Mouse (Mus musculus): ENCODE measurements at regions not wholly inside any gene's neighbourhood (a gene's known extent, or its start where the extent isn't known, plus 50 kb on each side); places are given as distances from the start of the nearest gene placed in this dataset.

DNA sequence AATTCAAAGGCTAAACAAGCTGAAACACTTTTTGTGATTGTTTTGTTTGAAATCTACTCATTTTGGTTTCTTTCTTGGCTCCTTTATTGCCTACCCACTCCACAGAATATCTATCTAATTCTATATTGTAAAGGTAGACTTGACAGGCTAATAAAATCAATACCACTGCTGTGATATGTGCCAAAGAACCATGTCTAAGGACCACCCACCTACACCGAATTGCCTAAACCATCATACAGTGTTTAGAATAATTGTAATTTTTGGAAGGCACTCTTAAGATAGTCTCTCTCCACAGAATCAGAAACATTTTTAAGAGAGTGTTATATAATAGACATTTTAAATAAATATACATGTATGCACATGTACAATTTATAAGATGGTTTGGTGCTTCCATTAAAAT, 587.6 kb upstream of the Pou3f3 start:
- no peak for TF ChIP-seq CTCF (IDR thresholded peaks at IDR 0.05)
- CTCF ChIA-PET, result no interaction called here
- H3K27me3 ChIP-seq, result no peaks in the 10 kb centered on the region
- POLR2A ChIA-PET, result no interaction called here
- no peak for ATAC-seq
- no peak for DNase-seq (ENCODE audit: low read depth, low spot score)
- in situ Hi-C loops (cut with MboI; ENCODE audit: low pct_unique_long_range_greater_than_20kb), result no loop called here

DNA sequence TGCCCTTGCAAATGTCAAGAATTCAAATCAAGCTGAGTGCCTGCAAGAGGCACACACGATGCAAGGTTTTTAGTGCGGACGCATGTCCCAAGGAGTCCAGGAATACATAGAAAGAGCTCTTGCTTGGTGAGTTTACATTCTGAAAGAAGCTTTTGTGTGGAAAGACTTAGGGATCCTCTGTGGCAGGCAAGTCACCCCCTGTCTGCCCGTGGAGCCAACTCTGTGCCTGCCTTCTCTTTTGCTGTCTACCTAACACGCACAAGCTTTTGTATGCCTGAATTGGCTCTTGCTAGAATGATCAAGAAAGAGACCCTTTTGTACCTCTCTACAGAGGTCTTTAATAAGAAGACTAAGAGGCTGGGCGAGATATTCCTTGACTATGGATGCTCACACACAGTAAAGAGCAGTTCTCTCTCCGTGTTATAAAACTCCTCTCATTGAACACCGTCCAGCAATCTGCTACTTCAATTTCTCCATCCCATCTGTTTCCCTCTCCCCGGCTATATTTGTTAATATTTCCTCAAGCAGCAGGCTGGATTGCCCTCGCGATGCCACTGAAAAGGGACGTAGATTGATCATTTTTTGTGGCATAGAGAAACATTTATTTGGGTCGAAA, 543.3 kb upstream of the Pou3f3 start:
- TF ChIP-seq CTCF (IDR thresholded peaks at IDR 0.05), result no peak
- ChIA-PET CTCF (no interaction called here), POLR2A (no interaction called here)
- ATAC-seq (no peak), DNase-seq (ENCODE audit: low read depth, low spot score) (no peak)
- in situ Hi-C loops (cut with MboI; ENCODE audit: low pct_unique_long_range_greater_than_20kb), result no loop called here
- no peaks in the 10 kb centered on the region for H3K27me3 ChIP-seq

DNA sequence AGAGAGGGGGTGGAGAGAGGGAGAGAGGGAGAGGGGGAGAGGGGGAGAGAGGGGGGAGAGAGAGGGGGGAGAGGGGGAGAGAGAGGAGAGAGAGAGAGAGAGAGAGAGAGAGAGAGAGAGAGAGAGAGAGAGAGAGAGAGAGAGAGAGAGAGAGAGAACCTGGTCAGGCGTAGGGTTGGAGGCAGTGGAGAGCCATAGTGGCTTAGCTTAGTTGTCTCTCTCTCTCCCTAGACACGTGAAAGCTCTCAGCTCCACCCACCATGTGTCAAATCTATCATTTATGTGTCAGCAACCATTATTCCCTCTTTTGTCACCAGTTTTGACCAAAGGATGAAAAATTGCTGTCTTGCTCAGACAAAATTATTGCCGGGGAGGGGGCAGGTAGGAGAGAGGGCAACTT, 542.7 kb upstream of the Pou3f3 start:
- CTCF ChIA-PET, result no interaction called here
- no peak for TF ChIP-seq CTCF (IDR thresholded peaks at IDR 0.05)
- H3K27me3 ChIP-seq, result no peaks in the 10 kb centered on the region
- DNase-seq (ENCODE audit: low read depth, low spot score) (no peak), ATAC-seq (no peak)
- in situ Hi-C loops (cut with MboI; ENCODE audit: low pct_unique_long_range_greater_than_20kb), result no loop called here
- POLR2A ChIA-PET, result no interaction called here

DNA sequence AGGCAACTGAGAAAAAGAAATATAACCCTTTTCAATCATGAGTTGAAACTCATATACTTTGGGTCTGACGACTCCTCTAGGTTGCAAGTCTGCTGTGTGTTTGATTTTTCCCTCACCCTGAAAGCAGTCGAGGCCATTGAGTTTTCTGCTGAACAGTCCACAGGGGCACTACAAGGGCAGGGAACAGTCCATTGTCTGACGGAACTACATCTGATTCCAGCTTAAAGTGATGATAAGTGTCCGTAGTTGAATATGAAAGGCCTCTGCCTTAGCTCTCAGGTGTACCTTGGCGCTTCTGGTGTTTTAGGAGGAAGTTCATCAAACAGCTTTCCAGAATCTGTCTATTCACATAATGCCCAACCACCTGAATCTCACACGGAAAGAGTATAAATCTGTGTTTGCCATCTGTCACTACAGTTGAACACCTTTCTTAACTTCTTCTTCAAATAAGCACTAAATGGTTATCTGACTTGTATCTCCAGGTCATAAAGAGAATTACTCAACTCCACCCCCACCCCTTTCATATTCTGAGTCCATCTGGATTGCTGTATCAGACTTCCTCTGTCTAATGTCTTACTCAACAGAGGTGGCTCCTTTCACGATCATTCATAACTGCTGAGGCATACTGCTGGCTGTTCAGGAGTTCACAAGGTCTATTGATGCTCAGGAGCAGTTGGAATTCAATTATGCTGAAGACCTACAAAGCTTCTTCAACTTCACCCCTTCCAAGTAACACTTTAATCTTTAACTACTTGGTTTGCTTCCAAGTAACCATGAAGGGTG, 527.6 kb upstream of the Pou3f3 start:
- in situ Hi-C loops (cut with MboI; ENCODE audit: low pct_unique_long_range_greater_than_20kb), result no loop called here

DNA sequence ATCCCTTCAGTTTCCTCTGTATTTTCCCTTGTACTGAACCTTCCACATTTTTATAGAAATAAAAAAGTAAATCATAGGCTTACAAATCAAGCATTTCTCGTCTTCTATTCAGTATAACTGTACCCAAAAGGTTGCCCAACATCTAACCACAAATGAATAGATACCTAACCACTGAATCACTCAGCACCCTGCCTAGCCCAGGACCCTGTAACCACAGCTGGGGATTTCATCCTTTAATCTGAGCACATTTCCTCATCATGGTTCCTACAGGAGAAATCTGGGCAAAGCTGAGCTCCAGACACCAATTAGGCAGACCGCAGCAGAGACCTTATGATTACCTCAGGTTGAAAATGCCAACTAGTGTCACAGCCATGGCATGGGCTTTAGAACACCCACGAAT, 526.1 kb upstream of the Pou3f3 start:
- ChIA-PET CTCF (no interaction called here), POLR2A (no interaction called here)
- H3K27me3 ChIP-seq, result no peaks in the 10 kb centered on the region
- in situ Hi-C loops (cut with MboI; ENCODE audit: low pct_unique_long_range_greater_than_20kb), result no loop called here
- DNase-seq (ENCODE audit: low read depth, low spot score) (peak; percentile 93), ATAC-seq (peak; percentile 86)
- no peak for TF ChIP-seq CTCF (IDR thresholded peaks at IDR 0.05)

More for the DNA sequence above, 527.6 kb upstream of the Pou3f3 start:
- no peak for TF ChIP-seq CTCF (IDR thresholded peaks at IDR 0.05)
- ATAC-seq (no peak), DNase-seq (ENCODE audit: low read depth, low spot score) (no peak)
- H3K27me3 ChIP-seq, result no peaks in the 10 kb centered on the region
- ChIA-PET CTCF (no interaction called here), POLR2A (no interaction called here)

DNA sequence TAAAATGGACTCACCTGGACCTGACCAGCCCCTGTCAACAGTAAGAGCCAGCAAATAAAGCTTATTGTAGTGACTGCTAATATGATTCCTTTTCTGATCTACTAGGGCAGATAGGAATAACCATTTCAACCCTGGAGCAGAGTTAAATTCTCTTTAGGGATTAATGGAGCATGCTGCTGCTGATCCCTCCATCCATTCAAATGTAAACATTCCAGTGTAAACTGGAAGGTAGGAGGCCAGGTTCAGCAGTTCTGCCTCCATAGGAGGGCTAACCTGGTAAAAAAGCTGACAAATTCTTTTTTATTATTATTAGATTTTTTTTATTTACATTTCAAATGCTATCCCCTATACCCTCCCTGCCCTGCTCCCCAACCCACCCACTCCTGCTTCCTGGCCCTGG, 509.3 kb upstream of the Pou3f3 start:
- TF ChIP-seq CTCF (IDR thresholded peaks at IDR 0.05), result no peak
- POLR2A ChIA-PET, result no interaction called here
- in situ Hi-C loops (cut with MboI; ENCODE audit: low pct_unique_long_range_greater_than_20kb), result no loop called here
- ATAC-seq (no peak), DNase-seq (ENCODE audit: low read depth, low spot score) (no peak)
- H3K27me3 ChIP-seq, result no peaks in the 10 kb centered on the region
- CTCF ChIA-PET, result no interaction called here

DNA sequence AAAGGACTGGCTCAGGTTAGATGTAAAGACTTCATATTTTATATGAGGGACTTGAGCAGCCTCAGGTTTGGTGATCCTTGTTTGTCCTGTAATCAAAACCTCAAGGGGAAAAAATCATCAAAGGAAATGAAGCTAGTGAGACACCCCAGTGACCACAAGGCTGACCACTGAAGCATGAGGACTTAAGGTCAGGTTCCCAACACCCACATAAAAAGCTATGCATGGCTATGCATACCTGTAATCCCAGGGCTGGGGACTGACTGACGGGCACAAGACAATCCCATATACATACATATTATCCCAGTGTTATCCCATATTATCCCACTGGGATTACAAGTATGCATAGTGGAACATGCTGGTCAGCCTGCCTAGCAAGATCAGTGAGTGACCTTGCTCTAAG, 467.5 kb upstream of the Pou3f3 start:
- H3K27me3 ChIP-seq, result no peaks in the 10 kb centered on the region
- ChIA-PET CTCF (interaction anchor here (1.0 to 2.4 kb wide), 2 partner anchors 11 to 15 kb away, joined by 4 to 8 read pairs; no protein-coding TSS in a partner anchor), POLR2A (interaction anchor here (0.7 to 1.2 kb wide), 2 partner anchors 11 to 260 kb away, joined by 4 to 9 read pairs; no protein-coding TSS in a partner anchor)
- in situ Hi-C loops (cut with MboI; ENCODE audit: low pct_unique_long_range_greater_than_20kb), result loop anchor here (25.0 kb wide), 1 partner anchor 966 kb away; no protein-coding TSS in a partner anchor
- TF ChIP-seq CTCF (IDR thresholded peaks at IDR 0.05), result no peak
- no peak for DNase-seq (ENCODE audit: low read depth, low spot score)
- ATAC-seq, result no peak

DNA sequence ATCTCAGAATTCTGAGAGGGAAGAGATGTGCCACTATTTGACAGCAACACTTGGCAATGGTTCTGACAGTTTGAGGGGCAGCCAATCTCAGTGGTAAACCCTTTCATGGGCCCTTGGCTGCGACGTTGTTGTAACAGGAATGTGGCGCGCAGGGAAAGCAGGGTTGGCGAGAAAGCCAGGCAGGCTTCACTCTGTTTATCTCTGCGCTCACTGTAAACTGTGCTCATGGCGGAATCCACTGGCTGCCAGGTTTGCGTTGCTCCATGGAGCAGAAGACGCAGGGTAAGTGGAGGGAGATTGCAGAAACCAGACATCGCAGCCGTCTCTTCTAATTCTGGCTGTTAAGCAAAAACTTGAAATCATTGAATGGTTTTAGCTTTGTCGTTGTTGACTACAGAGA, 465.9 kb upstream of the Pou3f3 start:
- POLR2A ChIA-PET, result no interaction called here
- H3K27me3 ChIP-seq, result no peaks in the 10 kb centered on the region
- no peak for TF ChIP-seq CTCF (IDR thresholded peaks at IDR 0.05)
- CTCF ChIA-PET, result interaction anchor here (2.4 kb wide), 1 partner anchor 10 kb away, joined by 8 read pairs; no protein-coding TSS in a partner anchor
- in situ Hi-C loops (cut with MboI; ENCODE audit: low pct_unique_long_range_greater_than_20kb), result loop anchor here (25.0 kb wide), 1 partner anchor 967 kb away; no protein-coding TSS in a partner anchor
- DNase-seq (ENCODE audit: low read depth, low spot score) (no peak), ATAC-seq (no peak)

DNA sequence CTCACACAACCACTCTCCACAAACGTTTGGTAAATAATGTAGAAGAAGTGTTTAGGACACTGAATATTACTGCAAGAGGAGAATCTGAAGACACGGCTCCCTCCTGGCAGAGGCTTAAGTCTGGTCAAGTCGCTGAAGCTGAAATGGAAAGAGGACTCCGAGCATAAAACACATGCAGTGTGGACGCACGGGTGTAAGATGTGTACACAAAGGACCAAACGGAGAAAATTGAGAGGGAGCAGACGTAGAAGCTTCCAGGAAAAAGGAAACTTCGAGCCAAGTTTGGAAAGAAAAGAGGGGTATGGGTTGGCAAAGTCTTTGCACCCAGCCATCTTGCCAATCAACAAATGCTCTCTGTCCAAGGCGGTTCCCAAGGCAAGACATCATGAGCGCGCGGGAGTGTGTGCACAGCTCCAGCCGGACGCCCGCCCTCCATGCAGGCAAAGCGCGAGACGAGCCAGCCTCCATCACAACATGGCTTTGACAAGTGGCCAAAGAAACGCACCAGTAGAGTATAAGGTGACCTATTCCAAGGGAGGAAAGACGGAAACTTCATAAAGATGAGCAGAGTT, 465.0 kb upstream of the Pou3f3 start:
- POLR2A ChIA-PET, result no interaction called here
- no peaks in the 10 kb centered on the region for H3K27me3 ChIP-seq
- CTCF ChIA-PET, result interaction anchor here (2.4 kb wide), 1 partner anchor 9 kb away, joined by 8 read pairs; no protein-coding TSS in a partner anchor
- no peak for TF ChIP-seq CTCF (IDR thresholded peaks at IDR 0.05)
- no peak for DNase-seq (ENCODE audit: low read depth, low spot score)
- no peak for ATAC-seq
- in situ Hi-C loops (cut with MboI; ENCODE audit: low pct_unique_long_range_greater_than_20kb), result loop anchor here (25.0 kb wide), 1 partner anchor 968 kb away; no protein-coding TSS in a partner anchor

DNA sequence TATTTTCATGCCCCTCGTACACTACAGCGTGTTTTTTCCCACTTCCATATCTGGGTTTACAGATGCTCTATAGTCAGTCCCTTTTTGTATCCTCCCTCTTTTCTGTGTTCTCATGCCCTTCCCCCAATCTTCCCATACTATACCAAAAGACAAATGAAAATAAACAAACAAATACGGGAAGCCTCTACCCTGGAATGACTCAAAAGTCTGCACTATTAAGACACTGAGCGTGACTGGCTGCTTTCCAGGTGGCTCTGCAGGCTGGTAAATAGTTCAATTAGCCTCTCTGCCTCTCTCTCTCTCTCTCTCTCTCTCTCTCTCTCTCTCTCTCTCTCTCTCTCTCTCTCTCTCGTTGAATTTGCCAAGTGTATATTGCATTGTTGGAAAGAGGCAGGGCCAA, 464.5 kb upstream of the Pou3f3 start:
- DNase-seq (ENCODE audit: low read depth, low spot score), result no peak
- no peak for TF ChIP-seq CTCF (IDR thresholded peaks at IDR 0.05)
- no peaks in the 10 kb centered on the region for H3K27me3 ChIP-seq
- CTCF ChIA-PET, result no interaction called here
- POLR2A ChIA-PET, result interaction anchor here (0.6 to 0.7 kb wide), 2 partner anchors 76 to 98 kb away, joined by 3 to 6 read pairs; no protein-coding TSS in a partner anchor
- in situ Hi-C loops (cut with MboI; ENCODE audit: low pct_unique_long_range_greater_than_20kb), result loop anchor here (25.0 kb wide), 1 partner anchor 969 kb away; no protein-coding TSS in a partner anchor
- ATAC-seq, result no peak

DNA sequence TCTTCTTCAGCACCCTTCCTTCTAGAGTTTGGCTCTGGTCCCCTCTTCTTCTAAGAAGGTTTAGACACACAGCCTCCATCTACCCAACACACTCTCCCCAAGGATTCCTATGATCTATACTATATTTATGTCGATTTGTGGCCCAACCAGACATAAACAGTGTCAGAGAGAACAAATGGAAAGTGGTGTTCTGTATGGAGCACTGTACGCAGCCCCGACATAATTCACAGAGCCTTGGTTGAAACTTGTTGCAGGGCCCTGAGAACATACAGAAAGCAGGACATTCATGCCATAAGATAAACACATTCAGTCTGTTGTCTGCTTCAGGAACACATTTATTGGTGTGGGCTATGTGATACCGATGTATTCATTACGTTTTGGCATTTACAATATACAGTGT, 463.7 kb upstream of the Pou3f3 start:
- in situ Hi-C loops (cut with MboI; ENCODE audit: low pct_unique_long_range_greater_than_20kb), result loop anchor here (25.0 kb wide), 1 partner anchor 970 kb away; no protein-coding TSS in a partner anchor
- DNase-seq (ENCODE audit: low read depth, low spot score) (no peak), ATAC-seq (no peak)
- CTCF ChIA-PET, result no interaction called here
- POLR2A ChIA-PET, result interaction anchor here (0.6 to 0.7 kb wide), 3 partner anchors 76 to 265 kb away, joined by 3 to 6 read pairs (median 3); no protein-coding TSS in a partner anchor
- no peak for TF ChIP-seq CTCF (IDR thresholded peaks at IDR 0.05)
- no peaks in the 10 kb centered on the region for H3K27me3 ChIP-seq

Measured in Patski (cell line).